Mouse (Mus musculus) midbrain, embryonic 15.5 days (tissue): ENCODE results near the gene Cct2. TPM values are rescaled to one million over a fixed set of nuclear protein-coding genes. Genes with fewer than 3 reads are reported as not detected.

ENCODE experiments used
- ATAC-seq: fragments of 200-750 bp; cut with Nextera tagmentation; replicated peaks from 2 replicates; pipeline ENCODE4 v1.8.0; 2017; ENCODE audit warnings: moderate TSS enrichment
- H3K27ac ChIP-seq: fragments of 300-500 bp; sonication (generic); 2 replicates; pipeline ENCODE4 v1.5.1; 2015; ENCODE audit warnings: mild to moderate bottlenecking, inconsistent platforms
- H3K27me3 ChIP-seq: fragments of 300-500 bp; sonication (generic); replicated peaks from 2 replicates; pipeline ENCODE4 v1.6.1; 2015; ENCODE audit warnings: inconsistent platforms
- H3K36me3 ChIP-seq: fragments of 300-500 bp; sonication (generic); replicated peaks from 2 replicates; pipeline ENCODE4 v1.6.1; 2015; ENCODE audit warnings: inconsistent platforms
- H3K4me1 ChIP-seq: fragments of 300-500 bp; sonication (generic); 2 replicates; pipeline ENCODE4 v1.6.1; 2015; ENCODE audit warnings: inconsistent platforms
- H3K4me2 ChIP-seq: fragments of 300-500 bp; sonication (generic); 2 replicates; pipeline ENCODE4 v1.6.1; 2015; ENCODE audit warnings: inconsistent platforms, mild to moderate bottlenecking, moderate library complexity
- H3K4me3 ChIP-seq: fragments of 300-500 bp; sonication (generic); 2 replicates; pipeline ENCODE4 v1.5.1; 2015; ENCODE audit warnings: mild to moderate bottlenecking, inconsistent platforms
- H3K9ac ChIP-seq: fragments of 300-500 bp; sonication (generic); 2 replicates; pipeline ENCODE4 v1.6.1; 2015; ENCODE audit warnings: mild to moderate bottlenecking, inconsistent platforms
- H3K9me3 ChIP-seq: fragments of 300-500 bp; sonication (generic); 2 replicates; pipeline ENCODE4 v1.6.1; 2016; ENCODE audit warnings: inconsistent platforms
- WGBS: fragments of 180-500 bp; shearing (Covaris S2); methylation state at CpG from one replicate; pipeline ENCODE4 v1.1.7; 2015; ENCODE audit warnings: mixed read lengths; 5-methylcytosine and 5-hydroxymethylcytosine counted together
- polyA plus RNA-seq: library from polyadenylated mRNA; unstranded; fragments of >200 nt; fragmentation: Nextera tagmentation; extraction: Ambion mirVana; gene quantifications from 2 replicates; pipeline ENCODE4 v1.2.1, GENCODE M21; 2015

Gene Cct2
- 240 and 244 TPM in 2 replicates for polyA plus RNA-seq

DNA sequence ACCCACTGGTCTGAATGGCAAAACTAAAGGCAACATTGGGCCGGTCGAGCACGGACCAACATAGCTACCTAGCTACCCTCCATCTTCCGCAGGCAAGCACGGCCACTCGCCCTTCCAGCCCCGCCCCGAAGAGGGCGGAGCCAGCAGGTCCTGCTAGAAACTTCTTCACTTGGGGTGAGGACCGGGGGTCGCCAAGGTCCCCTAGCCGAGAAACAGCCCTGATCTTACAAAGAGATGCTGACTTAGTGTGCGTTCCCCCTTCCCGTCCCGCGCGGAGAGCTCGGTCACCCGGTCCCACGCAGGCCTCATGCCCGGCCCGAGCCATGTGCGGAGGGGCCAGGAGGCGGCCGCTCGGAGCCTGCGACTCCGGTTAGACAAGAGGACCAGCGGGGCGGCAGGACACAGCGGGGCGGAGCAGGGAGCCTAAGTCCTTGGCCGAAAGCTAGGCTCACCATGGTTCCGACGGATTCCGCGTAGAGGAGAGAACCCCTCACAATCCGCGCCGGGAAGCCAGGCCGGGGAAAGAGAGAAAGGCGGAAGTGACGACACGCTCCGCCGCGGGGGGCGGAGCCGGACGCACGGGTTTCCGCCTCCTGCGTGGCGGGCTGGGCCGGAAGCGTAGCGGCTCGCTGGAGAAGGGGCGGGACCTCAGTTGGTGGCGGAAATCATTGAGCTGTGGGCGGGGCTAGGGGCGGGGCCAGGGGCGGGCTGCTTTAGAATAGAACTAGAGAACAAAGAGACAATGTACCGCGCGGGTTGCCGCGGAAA lies at the start of gene Cct2:
TSS of gene Cct2 (minus strand) at position 561 of the 768 bp plus-strand sequence.
- ATAC-seq, result peak; percentile 96
- Histone ChIP-seq H3K4me2 (peak within 1 kb of the TSS; percentile 84), H3K9ac (peak within 1 kb of the TSS; percentile 64), H3K4me3 (peak within 1 kb of the TSS; percentile 83), H3K9me3 (no peaks in the 10 kb centered on the region), H3K4me1 (peaks cover 17% of the 10 kb centered on the region), H3K27me3 (no peaks in the 10 kb centered on the region), H3K27ac (peak within 1 kb of the TSS; percentile 83), H3K36me3 (peaks cover 24% of the 10 kb centered on the region; the same call in 1 of the 2 replicates)
- under 1% methylated on average over 66 of the region's 68 CpGs for WGBS

DNA sequence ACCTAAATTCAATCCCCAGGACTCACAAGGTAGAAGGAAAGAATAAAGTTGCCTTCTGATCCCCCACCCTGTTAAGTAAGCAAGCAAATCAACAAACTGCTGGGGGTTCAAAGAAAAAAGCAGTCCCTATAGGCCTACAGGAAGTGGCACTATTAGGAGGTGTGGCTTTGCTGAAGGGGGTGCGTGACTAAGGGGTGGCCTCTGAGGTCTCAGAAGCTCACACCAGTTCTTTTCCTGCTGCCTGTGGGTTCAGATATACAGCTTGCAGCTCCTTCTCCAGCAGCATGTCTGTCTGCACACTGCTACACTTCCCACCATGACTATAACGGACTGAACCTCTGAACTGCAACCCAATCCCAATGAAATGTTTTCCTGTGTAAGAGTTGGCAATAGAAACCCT lies 48.9 kb upstream of the Cct2 start:
- ATAC-seq, result no peak
- 57% methylated on average over 2 of the region's 2 CpGs for WGBS
- no peaks in the 10 kb centered on the region for H3K36me3 ChIP-seq

DNA sequence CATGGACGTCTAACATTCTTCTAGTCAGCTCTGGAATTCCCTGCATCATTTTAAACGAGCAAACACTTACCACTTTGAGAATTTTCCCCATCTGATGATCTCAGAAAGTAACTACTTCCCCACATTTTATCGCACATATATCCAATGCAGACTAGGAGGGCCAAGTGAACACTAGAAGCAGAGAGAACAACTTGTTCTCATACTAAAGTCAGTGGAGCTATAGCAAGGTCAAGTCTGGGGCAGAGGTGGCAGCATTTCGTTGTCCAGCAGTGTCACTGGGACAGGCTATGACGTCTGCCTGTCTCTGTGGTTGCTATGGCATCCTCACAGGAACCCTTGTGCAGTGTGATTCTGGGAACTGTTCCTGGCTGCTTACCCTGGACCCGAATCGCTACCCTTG lies 47.8 kb upstream of the Cct2 start:
- no peak for ATAC-seq
- Histone ChIP-seq H3K9me3 (no peaks in the 10 kb centered on the region), H3K27me3 (no peaks in the 10 kb centered on the region), H3K4me2 (no peak overlapping the region), H3K9ac (no peak overlapping the region), H3K4me1 (peaks cover 8% of the 10 kb centered on the region; the same call in 1 of the 2 replicates), H3K36me3 (no peaks in the 10 kb centered on the region), H3K4me3 (no peak overlapping the region), H3K27ac (no peak overlapping the region)
- 58% methylated on average over 7 of the region's 7 CpGs for WGBS

More for the DNA sequence above, 48.9 kb upstream of the Cct2 start:
- no peak overlapping the region for H3K4me2 ChIP-seq
- H3K27ac ChIP-seq, result no peak overlapping the region
- H3K27me3 ChIP-seq, result no peaks in the 10 kb centered on the region
- H3K4me1 ChIP-seq, result peaks cover 8% of the 10 kb centered on the region; the same call in 1 of the 2 replicates
- no peaks in the 10 kb centered on the region for H3K9me3 ChIP-seq
- no peak overlapping the region for H3K4me3 ChIP-seq
- no peak overlapping the region for H3K9ac ChIP-seq

DNA sequence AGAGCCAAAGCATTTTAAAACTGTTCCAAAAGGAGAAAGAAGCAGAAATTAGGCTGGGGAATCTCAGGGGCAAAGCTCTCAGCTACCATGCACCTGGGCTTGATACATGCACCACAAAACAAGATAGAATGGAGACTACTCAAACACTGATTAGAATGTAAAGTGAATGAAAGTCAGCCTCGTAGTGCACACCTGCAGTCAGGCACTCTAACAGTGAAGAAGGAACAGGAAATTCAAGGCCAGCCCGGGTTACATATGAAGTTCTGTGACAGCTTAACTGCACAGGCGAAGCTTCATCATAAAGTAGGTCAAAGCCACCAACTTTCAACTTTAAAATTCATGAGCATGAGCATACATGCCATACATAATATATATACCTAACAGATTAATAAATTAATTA lies 46.7 kb upstream of the Cct2 start:
- Histone ChIP-seq H3K36me3 (no peaks in the 10 kb centered on the region), H3K4me2 (no peak overlapping the region), H3K9ac (no peak overlapping the region), H3K27me3 (no peaks in the 10 kb centered on the region), H3K4me1 (peaks cover 14% of the 10 kb centered on the region), H3K9me3 (no peaks in the 10 kb centered on the region), H3K4me3 (no peak overlapping the region), H3K27ac (no peak overlapping the region)
- 78% methylated on average over 3 of the region's 3 CpGs for WGBS
- no peak for ATAC-seq

DNA sequence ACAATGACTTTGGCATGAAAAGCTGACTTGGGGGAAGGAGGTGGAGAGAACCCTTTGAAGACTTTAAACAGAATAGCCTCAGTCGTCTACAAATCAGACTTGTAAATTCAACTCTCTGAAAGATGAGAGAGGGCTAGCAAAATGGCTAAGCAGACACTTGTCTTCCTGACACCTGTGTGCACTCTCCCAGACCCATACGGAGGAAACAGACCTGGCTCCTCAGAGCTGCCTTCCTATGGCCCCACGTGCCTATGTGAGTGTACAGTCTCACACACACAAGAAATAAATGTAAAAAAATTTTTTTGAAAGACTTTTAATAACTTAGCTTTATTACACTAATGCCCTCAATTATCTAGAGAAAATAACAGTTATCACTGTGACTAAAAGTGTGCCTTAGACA lies 43.1 kb upstream of the Cct2 start:
- 19% methylated on average over 3 of the region's 3 CpGs for WGBS
- no peak overlapping the region for H3K9ac ChIP-seq
- H3K36me3 ChIP-seq, result no peaks in the 10 kb centered on the region
- H3K27ac ChIP-seq, result no peak overlapping the region
- H3K4me2 ChIP-seq, result no peak overlapping the region
- no peak overlapping the region for H3K4me3 ChIP-seq
- ATAC-seq, result no peak
- no peaks in the 10 kb centered on the region for H3K9me3 ChIP-seq
- H3K4me1 ChIP-seq, result peaks cover 14% of the 10 kb centered on the region
- no peaks in the 10 kb centered on the region for H3K27me3 ChIP-seq

DNA sequence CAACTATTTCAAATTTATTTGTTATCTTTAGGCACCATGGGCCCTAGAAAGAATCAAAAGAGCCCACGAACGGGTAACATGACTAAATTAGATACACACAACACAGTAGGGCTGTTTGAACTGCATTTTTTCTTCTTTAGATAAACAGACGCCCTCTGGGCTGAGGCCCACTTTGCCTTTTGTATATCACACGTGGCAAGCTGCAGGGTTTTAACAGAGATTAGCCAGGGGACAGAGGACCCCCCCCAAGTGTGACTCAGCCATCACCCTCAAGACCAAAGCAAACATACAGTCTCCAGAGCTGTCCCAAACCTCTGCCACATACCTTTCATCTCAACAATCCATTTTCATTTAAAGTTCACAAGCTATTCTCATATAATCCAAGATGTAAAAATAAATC lies 42.6 kb upstream of the Cct2 start:
- ATAC-seq, result 0 out of 2 replicates have a peak, but pooled peaks have one; percentile 37
- Histone ChIP-seq H3K9me3 (no peaks in the 10 kb centered on the region), H3K36me3 (no peaks in the 10 kb centered on the region), H3K4me1 (peaks cover 12% of the 10 kb centered on the region), H3K27ac (no peak overlapping the region), H3K4me2 (no peak overlapping the region), H3K27me3 (no peaks in the 10 kb centered on the region), H3K9ac (no peak overlapping the region), H3K4me3 (no peak overlapping the region)
- 5% methylated on average over 4 of the region's 4 CpGs for WGBS

DNA sequence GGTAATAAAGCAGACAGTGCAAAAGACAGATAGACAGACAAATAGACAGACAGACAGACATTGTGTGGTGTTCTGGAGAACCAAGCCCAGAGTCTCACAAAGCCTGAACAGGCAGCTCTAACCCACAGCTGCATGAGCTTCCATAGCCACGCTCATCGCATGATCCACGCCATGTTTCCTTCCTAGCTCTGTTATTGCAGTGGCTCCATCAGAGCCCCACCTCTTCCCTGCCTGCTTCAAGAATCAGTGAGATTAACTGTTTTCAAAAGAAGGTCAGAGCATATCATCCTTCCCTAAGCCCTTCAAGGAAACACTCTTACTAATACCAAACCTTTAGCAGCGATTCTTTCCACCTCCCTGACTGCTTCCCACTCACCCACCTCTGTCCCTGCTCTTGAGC lies 41.4 kb upstream of the Cct2 start:
- no peaks in the 10 kb centered on the region for H3K27me3 ChIP-seq
- 41% methylated on average over 4 of the region's 4 CpGs for WGBS
- H3K4me1 ChIP-seq, result peaks cover 12% of the 10 kb centered on the region
- peak overlapping the region; percentile 32; the same call in 1 of the 2 replicates for H3K27ac ChIP-seq
- no peaks in the 10 kb centered on the region for H3K9me3 ChIP-seq
- no peak overlapping the region for H3K9ac ChIP-seq
- ATAC-seq, result no peak
- H3K4me2 ChIP-seq, result no peak overlapping the region
- H3K36me3 ChIP-seq, result no peaks in the 10 kb centered on the region
- no peak overlapping the region for H3K4me3 ChIP-seq

DNA sequence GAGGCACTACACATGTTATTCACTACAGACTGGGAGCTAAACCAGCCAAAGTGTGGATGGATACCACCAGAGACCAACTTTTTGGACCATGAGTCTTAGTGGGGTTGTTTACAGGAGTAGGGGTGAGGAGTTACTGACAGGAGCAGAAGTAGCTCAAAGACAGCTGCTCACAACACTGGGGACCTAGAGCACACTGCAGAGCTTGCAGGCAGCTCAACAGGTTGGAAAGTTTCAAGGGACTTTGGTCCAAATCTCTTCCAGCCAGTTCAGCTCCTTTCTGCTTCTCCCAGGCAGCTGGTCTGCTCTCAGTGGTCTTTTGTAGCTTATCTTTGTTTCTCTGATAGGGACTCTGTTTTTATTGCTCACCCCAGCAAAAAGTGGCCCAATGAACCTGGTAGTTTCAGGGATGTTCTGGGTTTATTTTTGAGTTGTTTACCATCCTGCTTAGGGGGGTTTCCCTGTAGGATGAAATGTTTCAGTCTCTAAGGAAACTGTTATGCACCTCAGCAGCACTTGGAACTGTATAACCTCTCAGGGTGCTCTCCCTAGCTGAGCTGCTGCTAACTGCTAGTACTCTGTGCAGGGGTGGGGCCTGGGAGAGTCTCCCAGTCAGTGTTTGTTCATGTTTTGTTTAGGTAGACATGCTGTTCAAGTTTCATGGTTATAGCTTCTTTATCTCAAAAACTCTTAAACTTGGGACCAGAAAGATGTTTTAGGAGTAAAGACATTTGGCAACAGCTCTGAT lies 40.4 kb upstream of the Cct2 start:
- H3K36me3 ChIP-seq, result no peaks in the 10 kb centered on the region
- no peak overlapping the region for H3K9ac ChIP-seq
- ATAC-seq, result no peak
- no peaks in the 10 kb centered on the region for H3K27me3 ChIP-seq
- H3K9me3 ChIP-seq, result no peaks in the 10 kb centered on the region
- no peak overlapping the region for H3K4me3 ChIP-seq
- H3K4me1 ChIP-seq, result peaks cover 12% of the 10 kb centered on the region
- H3K4me2 ChIP-seq, result no peak overlapping the region
- no peak overlapping the region for H3K27ac ChIP-seq

DNA sequence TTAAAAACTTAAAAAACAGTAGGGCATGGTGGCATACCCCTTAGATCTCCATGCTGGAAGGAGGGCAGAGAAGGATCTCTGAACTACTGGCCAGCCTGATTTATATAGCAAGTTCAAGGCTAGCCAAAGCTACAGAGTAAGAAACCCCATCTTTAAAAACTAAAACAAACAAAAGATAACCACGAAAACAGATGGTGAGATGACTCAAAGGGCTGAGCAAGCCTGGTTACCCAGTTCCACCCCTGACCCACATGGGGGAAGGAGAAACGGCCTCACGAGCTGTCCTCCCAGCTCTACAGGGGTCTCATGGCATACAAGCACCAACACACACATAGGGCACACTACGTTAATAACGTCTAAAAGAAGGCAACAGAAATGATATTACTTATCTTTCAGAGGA lies 36.6 kb upstream of the Cct2 start:
- Histone ChIP-seq H3K36me3 (no peaks in the 10 kb centered on the region), H3K9me3 (no peaks in the 10 kb centered on the region), H3K27ac (no peak overlapping the region), H3K27me3 (no peaks in the 10 kb centered on the region), H3K4me2 (no peak overlapping the region), H3K4me3 (no peak overlapping the region), H3K4me1 (peaks cover 6% of the 10 kb centered on the region), H3K9ac (no peak overlapping the region)
- WGBS, result 85% methylated on average over 5 of the region's 5 CpGs
- ATAC-seq, result no peak

DNA sequence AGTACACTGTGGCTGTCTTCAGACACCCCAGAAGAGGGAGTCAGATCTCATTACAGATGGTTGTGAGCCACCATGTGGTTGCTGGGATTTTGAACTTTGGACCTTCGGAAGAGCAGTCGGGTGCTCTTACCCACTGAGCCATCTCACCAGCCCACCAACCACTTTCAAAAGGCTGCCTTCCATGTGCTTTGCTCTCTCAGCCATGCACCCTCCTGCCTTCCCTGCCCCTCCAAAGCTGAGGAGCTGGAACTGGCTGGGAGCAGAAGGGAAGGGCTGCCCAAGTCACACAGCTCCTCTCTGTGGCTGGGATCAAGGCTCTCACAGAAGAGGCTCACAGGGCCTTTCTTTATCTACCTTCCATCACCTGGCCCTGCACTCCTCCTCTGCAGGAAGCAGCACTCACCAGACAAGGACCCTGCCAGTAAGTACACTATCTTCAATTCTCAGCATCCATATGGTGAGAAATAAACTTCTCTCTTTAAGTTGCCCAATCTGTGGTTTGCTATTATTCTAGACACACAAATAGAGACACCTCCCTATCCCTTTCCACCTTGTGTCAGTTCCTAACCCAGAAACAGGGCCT lies 33.6 kb upstream of the Cct2 start:
- Histone ChIP-seq H3K36me3 (no peaks in the 10 kb centered on the region), H3K4me1 (peaks cover 12% of the 10 kb centered on the region), H3K27me3 (no peaks in the 10 kb centered on the region), H3K9me3 (no peaks in the 10 kb centered on the region), H3K27ac (no peak overlapping the region), H3K4me2 (no peak overlapping the region), H3K9ac (no peak overlapping the region), H3K4me3 (no peak overlapping the region)
- no peak for ATAC-seq
- 68% methylated on average over 2 of the region's 2 CpGs for WGBS

DNA sequence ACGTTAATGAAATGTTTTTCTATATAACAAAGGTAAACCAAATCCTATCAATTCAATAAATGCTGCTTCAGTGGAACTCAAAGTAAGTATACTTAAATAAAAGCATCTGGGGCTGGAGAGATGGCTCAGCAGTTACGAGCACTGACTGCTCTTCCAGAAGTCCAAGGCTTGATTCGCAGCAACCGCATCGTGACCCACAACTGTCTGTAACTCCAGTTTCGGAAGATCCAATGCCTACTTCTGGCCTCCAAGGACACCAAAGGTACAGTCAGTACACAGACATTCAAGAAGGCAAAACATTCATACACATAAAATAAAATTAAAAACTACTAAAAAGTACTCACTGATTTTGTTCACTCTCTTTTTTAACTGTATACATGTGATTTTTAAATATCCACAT lies 32.5 kb upstream of the Cct2 start:
- peaks cover 12% of the 10 kb centered on the region for H3K4me1 ChIP-seq
- ATAC-seq, result no peak
- no peaks in the 10 kb centered on the region for H3K27me3 ChIP-seq
- H3K4me3 ChIP-seq, result no peak overlapping the region
- H3K27ac ChIP-seq, result no peak overlapping the region
- H3K36me3 ChIP-seq, result no peaks in the 10 kb centered on the region
- WGBS, result 85% methylated on average over 6 of the region's 6 CpGs
- H3K4me2 ChIP-seq, result no peak overlapping the region
- H3K9ac ChIP-seq, result no peak overlapping the region
- no peaks in the 10 kb centered on the region for H3K9me3 ChIP-seq

DNA sequence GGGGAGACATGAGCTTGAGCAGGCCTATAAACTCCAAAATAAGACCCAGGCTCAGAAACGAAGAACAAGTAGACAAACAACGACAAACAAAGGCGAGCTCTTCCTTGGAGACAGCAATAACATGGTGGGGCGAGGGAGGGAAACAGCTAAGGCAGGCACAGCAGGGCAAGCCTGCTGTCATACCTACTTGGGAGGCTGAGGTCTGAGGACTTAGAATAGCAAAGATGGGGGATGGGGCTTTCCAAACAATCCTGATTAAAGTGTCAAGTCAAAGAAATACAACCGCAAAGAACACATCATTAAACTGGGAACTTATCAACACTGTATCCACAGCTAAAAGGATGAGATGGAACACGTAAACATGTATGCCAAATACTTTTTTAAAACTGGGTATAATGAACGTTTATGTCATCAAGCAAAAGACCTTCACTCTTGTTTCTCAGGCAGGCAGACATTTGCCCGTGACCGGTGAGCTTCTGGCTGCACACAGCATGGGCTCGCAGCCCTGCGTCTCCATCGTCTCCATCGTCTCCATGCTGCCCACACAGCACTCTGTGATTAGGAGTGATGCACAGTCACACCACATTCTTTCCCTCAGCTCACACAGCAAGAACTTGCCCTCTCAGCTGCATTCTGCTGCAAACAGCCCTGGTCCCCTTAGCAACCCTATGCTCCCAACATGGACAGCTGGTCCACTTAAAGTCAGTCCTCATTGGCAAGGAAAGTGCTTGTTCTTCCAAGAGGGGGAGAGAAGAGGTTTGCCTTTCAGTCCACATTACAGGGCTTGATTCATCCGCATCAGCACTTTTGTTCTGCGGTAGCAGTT lies 31.1 kb upstream of the Cct2 start:
- Histone ChIP-seq H3K4me2 (no peak overlapping the region), H3K27ac (peak overlapping the region; percentile 67), H3K9ac (no peak overlapping the region), H3K4me3 (no peak overlapping the region), H3K9me3 (no peaks in the 10 kb centered on the region), H3K4me1 (peaks cover 12% of the 10 kb centered on the region), H3K27me3 (no peaks in the 10 kb centered on the region), H3K36me3 (no peaks in the 10 kb centered on the region)
- WGBS, result 27% methylated on average over 15 of the region's 15 CpGs
- ATAC-seq, result peak; percentile 93
